Mouse (Mus musculus) hindbrain, embryonic 10.5 days (tissue): ENCODE results near the gene Rassf1. TPM values are rescaled to one million over a fixed set of nuclear protein-coding genes. Genes with fewer than 3 reads are reported as not detected.
"Not testable (repeated sequence)": the region's sequence is repeated elsewhere in the genome, so short reads cannot be mapped to it uniquely, and the experiment has no call there.

Experiments
- DNase-seq: peaks from one replicate; pipeline ENCODE4 v3.0.0-alpha.2; 2017; ENCODE audit warnings: low spot score
- H3K27ac ChIP-seq: fragments of 300-500 bp; sonication (generic); 2 replicates; pipeline ENCODE4 v1.5.1; 2016; ENCODE audit warnings: mild to moderate bottlenecking, moderate library complexity
- H3K27me3 ChIP-seq: fragments of 300-500 bp; sonication (generic); 2 replicates; pipeline ENCODE4 v1.6.1; 2016; ENCODE audit warnings: mild to moderate bottlenecking; ENCODE audit not compliant: poor library complexity, insufficient read depth, severe bottlenecking
- H3K36me3 ChIP-seq: fragments of 300-500 bp; sonication (generic); 2 replicates; pipeline ENCODE4 v1.6.1; 2016; ENCODE audit warnings: mild to moderate bottlenecking, moderate library complexity
- H3K4me1 ChIP-seq: fragments of 300-500 bp; sonication (generic); replicated peaks from 2 replicates; pipeline ENCODE4 v1.6.1; 2016; ENCODE audit warnings: mild to moderate bottlenecking
- H3K4me3 ChIP-seq: fragments of 300-500 bp; sonication (generic); 2 replicates; pipeline ENCODE4 v1.5.1; 2016; ENCODE audit warnings: mild to moderate bottlenecking, moderate library complexity
- H3K9me3 ChIP-seq: fragments of 300-500 bp; sonication (generic); 2 replicates; pipeline ENCODE4 v1.6.1; 2016; ENCODE audit warnings: mild to moderate bottlenecking, moderate library complexity
- WGBS: fragments of 180-500 bp; shearing (Covaris S2); methylation state at CpG from one replicate; pipeline ENCODE4 v1.1.7; 2016; 5-methylcytosine and 5-hydroxymethylcytosine counted together
- polyA plus RNA-seq: library from polyadenylated mRNA; unstranded; fragments of >200 nt; fragmentation: Nextera tagmentation; extraction: Ambion mirVana; gene quantifications from 2 replicates; pipeline ENCODE4 v1.2.1, GENCODE M21; 2016

Gene Rassf1
- polyA plus RNA-seq, 1 experiment from 2014 or later = 46.4 TPM

DNA sequence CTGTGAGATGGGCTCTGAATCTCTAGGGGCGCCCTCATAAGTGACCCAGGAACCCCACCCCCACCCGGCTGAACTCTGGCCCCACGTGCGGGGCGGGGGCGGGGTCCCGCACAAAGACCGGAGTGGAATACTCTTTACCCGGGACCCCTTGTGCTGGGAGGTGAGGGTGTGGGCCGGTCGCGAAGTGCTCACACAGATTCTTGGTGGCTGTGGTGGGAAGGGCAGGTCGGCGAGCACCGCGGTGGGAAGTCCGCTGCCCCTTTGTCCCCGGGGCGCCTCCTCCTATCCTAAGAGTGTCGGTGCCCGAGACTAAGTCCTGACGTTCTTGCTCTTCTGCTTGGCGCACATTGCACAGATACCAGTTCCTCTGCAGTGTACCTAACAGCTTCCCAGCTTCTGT lies 17.9 kb downstream of the Rassf1 start:
- no peak for DNase-seq
- peak overlapping the region; percentile 98 for H3K27ac ChIP-seq
- peaks cover 73% of the 10 kb centered on the region for H3K4me1 ChIP-seq
- no peaks in the 10 kb centered on the region; the same call in 1 of the 2 replicates for H3K9me3 ChIP-seq
- H3K36me3 ChIP-seq = peaks cover 65% of the 10 kb centered on the region
- peak overlapping the region; percentile 84 for H3K4me3 ChIP-seq
- under 1% methylated on average over 23 of the region's 23 CpGs for WGBS
- H3K27me3 ChIP-seq = no peaks in the 10 kb centered on the region

DNA sequence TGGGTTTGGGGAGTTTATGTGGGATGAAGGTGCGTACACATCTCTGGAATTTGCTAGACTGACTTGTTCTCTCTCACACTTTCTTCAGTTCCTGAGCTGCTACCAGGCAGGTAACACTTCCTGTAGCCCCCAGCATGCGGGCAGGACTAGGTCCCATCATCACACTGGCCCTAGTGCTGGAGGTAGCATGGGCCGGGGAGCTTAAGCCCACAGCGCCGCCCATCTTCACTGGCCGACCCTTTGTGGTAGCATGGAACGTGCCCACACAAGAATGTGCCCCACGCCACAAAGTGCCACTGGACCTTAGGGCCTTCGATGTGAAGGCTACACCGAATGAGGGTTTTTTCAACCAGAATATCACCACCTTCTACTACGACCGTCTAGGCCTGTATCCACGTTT lies 18.7 kb downstream of the Rassf1 start:
- H3K9me3 ChIP-seq = no peaks in the 10 kb centered on the region; the same call in 1 of the 2 replicates
- H3K27ac ChIP-seq = peak overlapping the region; percentile 98
- H3K4me1 ChIP-seq = peaks cover 67% of the 10 kb centered on the region
- H3K36me3 ChIP-seq = peaks cover 65% of the 10 kb centered on the region
- H3K4me3 ChIP-seq = peak overlapping the region; percentile 84
- 63% methylated on average over 13 of the region's 13 CpGs for WGBS
- DNase-seq = no peak
- no peaks in the 10 kb centered on the region for H3K27me3 ChIP-seq

DNA sequence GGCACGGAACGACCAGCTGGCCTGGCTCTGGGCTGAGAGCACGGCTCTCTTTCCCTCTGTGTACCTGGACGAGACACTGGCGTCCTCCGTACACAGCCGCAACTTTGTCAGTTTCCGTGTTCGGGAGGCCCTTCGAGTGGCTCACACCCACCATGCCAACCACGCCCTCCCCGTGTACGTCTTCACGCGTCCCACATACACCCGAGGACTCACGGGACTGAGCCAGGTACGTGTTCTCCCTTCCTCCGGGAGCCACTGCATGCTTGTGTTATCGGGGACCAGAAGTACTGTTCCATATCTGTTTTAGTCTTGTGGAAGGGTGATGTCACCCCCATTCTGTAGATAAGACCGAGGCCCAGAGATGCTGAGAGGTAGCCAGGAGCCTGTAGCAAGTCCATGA lies 19.5 kb downstream of the Rassf1 start:
- H3K27me3 ChIP-seq = no peaks in the 10 kb centered on the region
- H3K9me3 ChIP-seq = no peaks in the 10 kb centered on the region; the same call in 1 of the 2 replicates
- H3K27ac ChIP-seq = no peak overlapping the region; the same call in 1 of the 2 replicates
- peaks cover 66% of the 10 kb centered on the region for H3K4me1 ChIP-seq
- peaks cover 57% of the 10 kb centered on the region for H3K36me3 ChIP-seq
- peak overlapping the region; percentile 84 for H3K4me3 ChIP-seq
- 93% methylated on average over 21 of the region's 21 CpGs for WGBS
- no peak for DNase-seq

DNA sequence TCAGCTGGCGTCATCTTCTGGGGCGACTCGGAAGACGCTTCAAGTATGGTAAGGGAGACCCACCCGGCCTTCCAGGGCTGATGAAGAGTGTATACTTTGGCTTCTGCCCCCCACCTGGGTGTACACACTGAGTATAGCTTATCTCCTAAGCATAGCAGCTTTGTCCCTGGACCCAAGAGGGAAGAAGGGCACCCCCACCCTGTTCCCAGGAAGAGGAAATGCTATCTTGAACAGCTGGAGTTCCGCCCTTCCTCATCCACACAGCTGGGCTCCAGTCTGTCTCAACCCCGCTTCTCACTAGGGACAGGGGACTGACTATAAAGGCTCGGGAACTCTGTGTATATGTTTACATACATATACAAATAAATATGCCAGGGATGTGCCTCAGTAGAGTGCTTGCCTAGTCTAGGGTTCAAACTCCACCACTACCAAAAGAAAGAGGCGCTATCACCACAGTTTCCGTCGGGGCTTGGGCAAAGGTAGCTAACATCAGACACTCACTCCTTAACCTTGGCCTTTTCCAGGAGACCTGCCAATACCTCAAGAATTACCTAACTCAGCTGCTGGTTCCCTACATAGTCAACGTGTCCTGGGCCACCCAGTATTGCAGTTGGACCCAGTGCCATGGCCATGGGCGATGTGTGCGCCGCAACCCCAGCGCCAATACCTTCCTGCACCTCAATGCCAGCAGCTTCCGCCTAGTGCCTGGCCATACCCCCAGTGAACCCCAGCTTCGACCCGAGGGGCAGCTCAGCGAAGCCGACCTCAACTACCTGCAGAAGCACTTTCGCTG lies 20.4 kb downstream of the Rassf1 start:
- Histone ChIP-seq H3K9me3 (no peaks in the 10 kb centered on the region; the same call in 1 of the 2 replicates), H3K27me3 (no peaks in the 10 kb centered on the region), H3K36me3 (peaks cover 50% of the 10 kb centered on the region), H3K4me1 (peaks cover 66% of the 10 kb centered on the region), H3K27ac (peak overlapping the region; percentile 53; the same call in 1 of the 2 replicates), H3K4me3 (peak overlapping the region; percentile 84)
- 94% methylated on average over 22 of the region's 22 CpGs for WGBS
- DNase-seq = no peak

GRCm38 (mm10) chr9:107572327-107572662 lies 20.9 kb downstream of the Rassf1 start:
- Histone ChIP-seq H3K27me3 (no peaks in the 10 kb centered on the region), H3K9me3 (no peaks in the 10 kb centered on the region; the same call in 1 of the 2 replicates), H3K4me3 (peak overlapping the region; percentile 16), H3K4me1 (peaks cover 66% of the 10 kb centered on the region), H3K27ac (0 out of 2 replicates have a peak overlapping the region, but pooled peaks have one; percentile 42), H3K36me3 (peaks cover 50% of the 10 kb centered on the region)
- DNase-seq = no peak
- 98% methylated on average over 2 of the region's 2 CpGs for WGBS

- Histone ChIP-seq H3K4me1 (peaks cover 65% of the 10 kb centered on the region), H3K36me3 (peaks cover 50% of the 10 kb centered on the region)
- not testable (repeated sequence) for H3K27ac ChIP-seq, H3K9me3 ChIP-seq, DNase-seq, H3K27me3 ChIP-seq, H3K4me3 ChIP-seq
- 84% methylated on average over 6 of the region's 6 CpGs for whole genome bisulfite sequencing
Measured at GRCm38 (mm10) chr9:107573774-107574173, 22.4 kb downstream of the Rassf1 start.

DNA sequence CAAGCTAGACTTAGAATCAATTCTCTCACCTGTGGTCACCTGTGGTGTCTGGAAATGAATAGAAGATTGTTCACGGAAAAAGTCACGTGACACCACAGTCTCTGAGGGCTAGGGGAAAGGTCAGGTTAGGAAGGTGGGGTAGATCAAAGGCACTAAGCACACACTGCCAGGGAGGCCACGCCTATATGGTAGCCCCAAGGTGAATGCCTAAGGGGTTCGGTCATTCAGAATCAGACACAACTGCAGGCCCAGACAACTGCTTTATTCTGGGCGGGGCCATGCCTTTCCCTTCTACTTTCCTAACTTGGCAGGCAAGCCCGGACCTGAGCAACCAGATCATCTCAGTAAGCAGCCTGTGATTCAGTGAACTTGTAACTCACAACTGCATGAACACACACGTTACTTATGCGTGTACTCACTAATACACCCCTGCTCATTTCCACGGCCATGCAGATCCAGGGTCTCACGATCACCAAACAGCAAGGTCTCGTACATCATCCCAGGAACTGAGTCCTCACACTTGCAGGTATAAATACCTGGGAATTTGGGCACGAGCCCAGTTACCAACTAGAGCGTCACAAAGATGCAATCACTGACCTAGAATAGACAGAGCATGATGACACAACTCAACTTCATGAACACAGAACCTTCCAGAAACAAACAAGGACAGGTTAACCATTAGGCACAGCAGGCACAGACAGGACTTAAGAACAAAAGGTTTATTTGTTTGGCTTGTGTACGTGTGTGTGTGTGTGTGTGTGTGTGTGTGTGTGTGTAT lies 24.4 kb downstream of the Rassf1 start:
- H3K4me1 ChIP-seq = peaks cover 71% of the 10 kb centered on the region
- peak overlapping the region; percentile 86; the same call in 1 of the 2 replicates for H3K27ac ChIP-seq
- no peak for DNase-seq
- no peak overlapping the region for H3K4me3 ChIP-seq
- WGBS = 86% methylated on average over 14 of the region's 14 CpGs
- H3K9me3 ChIP-seq = no peaks in the 10 kb centered on the region; the same call in 1 of the 2 replicates
- H3K36me3 ChIP-seq = peaks cover 46% of the 10 kb centered on the region
- no peaks in the 10 kb centered on the region for H3K27me3 ChIP-seq

DNA sequence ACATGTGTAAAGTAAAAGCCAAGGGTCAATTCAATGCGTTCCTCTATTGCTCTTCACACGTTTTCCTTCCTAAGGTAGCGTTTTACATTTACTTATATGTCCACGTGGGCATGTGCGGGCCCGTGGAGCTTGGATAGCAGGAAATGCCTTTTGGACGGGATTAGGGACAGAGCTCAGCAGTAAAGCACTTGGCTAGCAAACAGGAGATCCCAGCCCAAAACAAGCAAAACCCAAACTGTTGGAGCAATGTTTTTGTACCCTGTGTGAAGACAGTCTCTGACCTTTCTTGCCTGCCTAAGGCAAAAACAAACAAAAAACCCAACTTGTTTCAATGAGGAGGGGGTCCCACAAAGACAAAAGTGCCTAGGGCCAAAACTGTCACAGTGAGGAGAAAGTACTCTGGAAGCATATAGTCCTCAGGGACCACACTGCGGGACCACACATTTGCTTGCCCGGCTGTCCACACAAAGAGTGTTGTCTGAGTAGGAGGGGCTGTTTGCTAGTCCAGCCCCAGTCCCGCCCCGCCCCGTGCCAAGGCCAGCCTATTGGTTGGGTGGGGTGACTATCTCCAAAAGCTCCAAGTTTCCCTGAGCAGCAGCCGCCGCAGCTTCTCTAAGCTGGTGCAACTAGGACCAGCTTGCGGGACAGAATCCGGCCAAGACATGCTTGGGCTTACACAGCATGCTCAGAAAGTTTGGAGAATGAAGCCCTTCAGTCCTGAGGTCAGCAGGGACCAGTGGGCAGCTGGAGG lies 25.2 kb downstream of the Rassf1 start, which contains the start of gene Hyal1:
TSS of gene Hyal1 (plus strand) at position 571 of the 751 bp plus-strand sequence.
- WGBS = 25% methylated on average over 16 of the region's 16 CpGs
- Histone ChIP-seq H3K27me3 (no peaks in the 10 kb centered on the region), H3K4me3 (peak within 1 kb of the TSS; percentile 52), H3K27ac (peak within 1 kb of the TSS; percentile 86), H3K36me3 (peaks cover 38% of the 10 kb centered on the region), H3K4me1 (peaks cover 71% of the 10 kb centered on the region), H3K9me3 (no peaks in the 10 kb centered on the region; the same call in 1 of the 2 replicates)
- peak; percentile 89 for DNase-seq

DNA sequence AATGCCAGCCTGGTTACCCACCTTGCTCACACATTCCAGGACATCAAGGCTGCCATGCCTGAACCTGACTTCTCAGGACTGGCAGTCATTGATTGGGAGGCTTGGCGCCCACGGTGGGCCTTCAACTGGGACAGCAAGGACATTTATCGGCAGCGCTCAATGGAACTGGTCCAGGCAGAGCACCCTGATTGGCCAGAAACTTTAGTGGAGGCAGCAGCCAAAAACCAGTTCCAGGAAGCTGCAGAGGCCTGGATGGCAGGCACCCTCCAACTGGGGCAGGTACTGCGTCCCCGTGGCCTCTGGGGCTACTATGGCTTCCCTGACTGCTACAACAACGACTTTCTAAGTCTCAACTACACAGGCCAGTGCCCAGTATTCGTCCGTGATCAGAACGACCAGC lies 26.5 kb downstream of the Rassf1 start:
- Histone ChIP-seq H3K27me3 (no peaks in the 10 kb centered on the region), H3K27ac (no peak overlapping the region), H3K4me1 (peaks cover 74% of the 10 kb centered on the region), H3K36me3 (peaks cover 30% of the 10 kb centered on the region), H3K4me3 (0 out of 2 replicates have a peak overlapping the region, but pooled peaks have one; percentile 52), H3K9me3 (no peaks in the 10 kb centered on the region; the same call in 1 of the 2 replicates)
- no peak for DNase-seq
- 92% methylated on average over 10 of the region's 10 CpGs for WGBS

GRCm38 (mm10) chr9:107578587-107578986 lies 27.2 kb downstream of the Rassf1 start, which contains the start of gene Naa80:
Gene Naa80 (plus strand): TSS chr9:107578887.
- no peak for DNase-seq
- WGBS = 88% methylated on average over 3 of the region's 3 CpGs
- Histone ChIP-seq H3K9me3 (no peaks in the 10 kb centered on the region; the same call in 1 of the 2 replicates), H3K27ac (peak within 1 kb of the TSS; percentile 93; the same call in 1 of the 2 replicates), H3K4me3 (0 out of 2 replicates have a peak within 1 kb of the TSS, but pooled peaks have one; percentile 70), H3K4me1 (peaks cover 78% of the 10 kb centered on the region), H3K36me3 (peaks cover 30% of the 10 kb centered on the region), H3K27me3 (no peaks in the 10 kb centered on the region)

GRCm38 (mm10) chr9:107579023-107579900 lies 27.9 kb downstream of the Rassf1 start:
- no peak for DNase-seq
- Histone ChIP-seq H3K27me3 (no peaks in the 10 kb centered on the region), H3K9me3 (no peaks in the 10 kb centered on the region), H3K4me1 (peaks cover 78% of the 10 kb centered on the region), H3K36me3 (peaks cover 27% of the 10 kb centered on the region), H3K27ac (peak overlapping the region; percentile 93; the same call in 1 of the 2 replicates), H3K4me3 (0 out of 2 replicates have a peak overlapping the region, but pooled peaks have one; percentile 70)
- 94% methylated on average over 14 of the region's 14 CpGs for WGBS
